Mouse (Mus musculus) embryonic facial prominence, embryonic 14.5 days (tissue): ENCODE results near the gene Ropn1. TPM values are rescaled to one million over a fixed set of nuclear protein-coding genes. Genes with fewer than 3 reads are reported as not detected.
"Not testable (repeated sequence)": the region's sequence is repeated elsewhere in the genome, so short reads cannot be mapped to it uniquely, and the experiment has no call there.

ENCODE experiments used
- ATAC-seq: fragments of 200-750 bp; cut with Nextera tagmentation; 2 replicates; pipeline ENCODE4 v1.8.0; 2017; ENCODE audit warnings: low read depth, moderate number of reproducible peaks, moderate TSS enrichment
- DNase-seq: peaks from one replicate; pipeline ENCODE4 v3.0.0-alpha.2; 2015; ENCODE audit warnings: low spot score
- H3K27ac ChIP-seq: fragments of 300-500 bp; sonication (generic); replicated peaks from 2 replicates; pipeline ENCODE4 v1.5.1; 2014; ENCODE audit warnings: low read depth, mild to moderate bottlenecking, low read length, moderate library complexity
- H3K27me3 ChIP-seq: fragments of 300-500 bp; sonication (generic); replicated peaks from 2 replicates; pipeline ENCODE4 v1.6.1; 2014; ENCODE audit warnings: low read length; ENCODE audit not compliant: control insufficient read depth, insufficient read depth
- H3K36me3 ChIP-seq: fragments of 300-500 bp; sonication (generic); 2 replicates; pipeline ENCODE4 v1.6.1; 2014; ENCODE audit warnings: low read length, mixed read lengths; ENCODE audit not compliant: control insufficient read depth, insufficient read depth
- H3K4me1 ChIP-seq: fragments of 300-500 bp; sonication (generic); 2 replicates; pipeline ENCODE4 v1.6.1; 2014; ENCODE audit warnings: antibody characterized with exemption, low read length; ENCODE audit not compliant: control insufficient read depth, insufficient read depth
- H3K4me2 ChIP-seq: fragments of 300-500 bp; sonication (generic); 2 replicates; pipeline ENCODE4 v1.6.1; 2014; ENCODE audit warnings: low read depth, mild to moderate bottlenecking, low read length, moderate library complexity, mixed read lengths
- H3K4me3 ChIP-seq: fragments of 300-500 bp; sonication (generic); 2 replicates; pipeline ENCODE4 v1.5.1; 2014; ENCODE audit warnings: low read depth, mild to moderate bottlenecking, low read length
- H3K9ac ChIP-seq: fragments of 300-500 bp; sonication (generic); 2 replicates; pipeline ENCODE4 v1.6.1; 2014; ENCODE audit warnings: low read depth, mild to moderate bottlenecking, low read length, moderate library complexity, mixed read lengths
- H3K9me3 ChIP-seq: fragments of 300-500 bp; sonication (generic); 2 replicates; pipeline ENCODE4 v1.6.1; 2016; ENCODE audit warnings: low read length; ENCODE audit not compliant: control insufficient read depth
- WGBS: fragments of 180-500 bp; shearing (Covaris S2); extraction: QIAGEN DNeasy Blood & Tissue Kit; methylation state at CpG from one replicate; pipeline ENCODE4 v1.1.7; 2014; 5-methylcytosine and 5-hydroxymethylcytosine counted together
- polyA plus RNA-seq: library from polyadenylated mRNA; unstranded; fragments of >200 nt; fragmentation: Nextera tagmentation; extraction: Ambion mirVana; gene quantifications from 2 replicates; pipeline ENCODE4 v1.2.1, GENCODE M21; 2014

Ropn1 gene
- polyA plus RNA-seq, 1 experiment from 2014 or later = not detected

GRCm38 (mm10) chr16:34635557-34635956 lies 14.2 kb upstream of the Ropn1 start:
- no peaks in the 10 kb centered on the region for H3K27me3 ChIP-seq
- H3K9me3 ChIP-seq = peaks cover 4% of the 10 kb centered on the region; the same call in 1 of the 2 replicates
- DNase-seq = no peak

GRCm38 (mm10) chr16:34643511-34644259 lies 6.0 kb upstream of the Ropn1 start:
- no peak overlapping the region for H3K4me3 ChIP-seq
- H3K27ac ChIP-seq = no peak overlapping the region
- H3K4me1 ChIP-seq = no peaks in the 10 kb centered on the region
- H3K4me2 ChIP-seq = no peak overlapping the region
- ATAC-seq (no peak), DNase-seq (no peak)
- H3K9me3 ChIP-seq = no peaks in the 10 kb centered on the region
- no peaks in the 10 kb centered on the region for H3K36me3 ChIP-seq
- WGBS = 55% methylated on average over 8 of the region's 8 CpGs
- no peaks in the 10 kb centered on the region for H3K27me3 ChIP-seq
- H3K9ac ChIP-seq = no peak overlapping the region

More at GRCm38 (mm10) chr16:34635557-34635956, 14.2 kb upstream of the Ropn1 start:
- no peak overlapping the region for H3K4me2 ChIP-seq
- no peak overlapping the region for H3K9ac ChIP-seq
- no peak overlapping the region for H3K4me3 ChIP-seq
- H3K36me3 ChIP-seq = no peaks in the 10 kb centered on the region
- WGBS = 62% methylated on average over 3 of the region's 3 CpGs
- no peak for ATAC-seq
- no peaks in the 10 kb centered on the region for H3K4me1 ChIP-seq
- no peak overlapping the region for H3K27ac ChIP-seq

DNA sequence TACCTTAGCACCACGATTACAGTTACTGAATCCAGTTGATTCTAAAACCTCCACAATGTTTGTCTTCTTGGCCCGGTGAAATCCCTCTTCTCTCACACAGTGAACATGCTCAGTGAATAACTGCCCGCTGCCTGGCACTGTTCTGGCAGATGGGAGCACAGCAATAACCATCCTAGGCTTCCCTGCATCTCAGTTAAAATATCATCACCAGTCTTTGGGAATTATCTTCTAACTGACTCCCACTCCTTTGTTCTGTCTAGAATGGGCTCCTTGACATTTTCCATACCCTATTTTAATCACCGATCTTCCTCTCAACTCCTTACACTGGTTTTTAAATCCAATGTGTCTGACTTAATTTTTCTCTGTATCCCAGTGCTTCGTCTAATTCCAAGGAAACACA lies 3.3 kb downstream of the Ropn1 start:
- no peaks in the 10 kb centered on the region for H3K9me3 ChIP-seq
- H3K27me3 ChIP-seq = no peaks in the 10 kb centered on the region
- ATAC-seq = no peak
- no peak overlapping the region for H3K4me3 ChIP-seq
- no peak overlapping the region for H3K4me2 ChIP-seq
- 87% methylated on average over 5 of the region's 5 CpGs for WGBS
- H3K4me1 ChIP-seq = peaks cover 2% of the 10 kb centered on the region; the same call in 1 of the 2 replicates
- DNase-seq = no peak
- no peak overlapping the region for H3K27ac ChIP-seq
- no peaks in the 10 kb centered on the region for H3K36me3 ChIP-seq
- H3K9ac ChIP-seq = no peak overlapping the region

DNA sequence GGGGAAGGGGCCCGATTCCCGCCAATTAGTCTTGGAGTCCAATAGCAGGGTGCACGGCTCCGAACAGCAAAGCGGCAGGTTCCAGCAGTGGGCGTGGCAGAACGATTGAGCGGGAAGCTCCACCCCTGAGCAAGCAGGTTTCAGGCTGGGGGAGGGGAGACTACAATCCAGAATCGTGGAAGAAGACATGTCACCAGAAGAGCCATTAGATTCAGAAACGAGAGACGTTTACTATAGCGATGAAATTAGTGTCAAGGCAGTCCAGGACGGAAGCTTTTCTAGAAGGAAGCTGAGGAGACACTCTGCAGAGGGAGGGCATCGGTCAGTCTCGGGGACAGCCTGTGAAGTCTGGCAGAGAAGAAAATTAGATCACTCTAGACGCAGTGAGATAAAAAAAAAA lies 7.8 kb downstream of the Ropn1 start:
- 2% methylated on average over 16 of the region's 16 CpGs for WGBS
- H3K27me3 ChIP-seq, H3K36me3 ChIP-seq, H3K9me3 ChIP-seq, ATAC-seq, DNase-seq, H3K4me1 ChIP-seq, H3K27ac ChIP-seq: not testable (repeated sequence)
- Histone ChIP-seq H3K4me3 (peak overlapping the region; percentile 32), H3K9ac (peak overlapping the region; percentile 34; the same call in 1 of the 2 replicates), H3K4me2 (peak overlapping the region; percentile 58)

DNA sequence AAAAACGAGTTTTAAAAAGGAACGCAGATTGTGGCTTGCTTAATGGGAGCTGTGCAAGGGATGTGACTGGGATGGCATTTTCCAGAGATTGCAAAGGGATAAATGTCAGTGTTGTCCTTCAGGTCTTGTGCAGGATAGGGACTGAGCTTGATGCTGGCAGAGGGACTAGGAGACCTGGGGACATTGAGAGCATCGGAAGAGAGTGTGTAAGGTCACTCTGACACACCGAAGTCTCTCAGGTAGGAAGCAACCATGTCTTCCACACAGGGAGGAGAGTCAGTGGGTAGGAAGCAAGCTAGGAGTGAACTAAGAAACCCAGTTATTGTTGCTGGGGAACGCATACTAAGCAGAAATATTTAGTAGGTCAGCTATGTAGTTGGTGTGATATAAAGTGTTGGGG lies 8.3 kb downstream of the Ropn1 start:
- no peak for DNase-seq
- Histone ChIP-seq H3K27me3 (no peaks in the 10 kb centered on the region; the same call in 1 of the 2 replicates), H3K9me3 (no peaks in the 10 kb centered on the region), H3K9ac (peak overlapping the region; percentile 34; the same call in 1 of the 2 replicates), H3K4me1 (peaks cover 7% of the 10 kb centered on the region; the same call in 1 of the 2 replicates), H3K36me3 (no peaks in the 10 kb centered on the region), H3K27ac (no peak overlapping the region), H3K4me3 (peak overlapping the region; percentile 32), H3K4me2 (peak overlapping the region; percentile 58)
- ATAC-seq = no peak
- WGBS = 25% methylated on average over 5 of the region's 5 CpGs

- Histone ChIP-seq H3K4me3 (0 out of 2 replicates have a peak overlapping the region, but pooled peaks have one; percentile 12), H3K9ac (no peak overlapping the region), H3K4me1 (peaks cover 7% of the 10 kb centered on the region; the same call in 1 of the 2 replicates), H3K36me3 (no peaks in the 10 kb centered on the region), H3K4me2 (peak overlapping the region; percentile 58), H3K27ac (no peak overlapping the region), H3K9me3 (no peaks in the 10 kb centered on the region), H3K27me3 (no peaks in the 10 kb centered on the region; the same call in 1 of the 2 replicates)
- DNase-seq = peak; percentile 63
- ATAC-seq = peak; percentile 63; the same call in 1 of the 2 replicates
- WGBS = 38% methylated on average over 11 of the region's 11 CpGs
These were observed 8.7 kb downstream of the Ropn1 start for GRCm38 (mm10) chr16:34658388-34658787.

GRCm38 (mm10) chr16:34664553-34664952 lies 14.8 kb downstream of the Ropn1 start:
- Histone ChIP-seq H3K4me1 (peaks cover 4% of the 10 kb centered on the region; the same call in 1 of the 2 replicates), H3K4me2 (no peak overlapping the region), H3K36me3 (no peaks in the 10 kb centered on the region), H3K9ac (no peak overlapping the region), H3K4me3 (no peak overlapping the region), H3K9me3 (no peaks in the 10 kb centered on the region), H3K27me3 (peaks cover 10% of the 10 kb centered on the region), H3K27ac (no peak overlapping the region)
- DNase-seq (no peak), ATAC-seq (no peak)
- 76% methylated on average over 3 of the region's 3 CpGs for WGBS

GRCm38 (mm10) chr16:34667031-34667726 lies 17.5 kb downstream of the Ropn1 start:
- H3K4me1 ChIP-seq = peaks cover 4% of the 10 kb centered on the region; the same call in 1 of the 2 replicates
- ATAC-seq (peak; percentile 74; the same call in 1 of the 2 replicates), DNase-seq (peak; percentile 81)
- H3K9me3 ChIP-seq = no peaks in the 10 kb centered on the region
- peaks cover 18% of the 10 kb centered on the region; the same call in 1 of the 2 replicates for H3K27me3 ChIP-seq
- no peak overlapping the region for H3K9ac ChIP-seq
- H3K36me3 ChIP-seq = no peaks in the 10 kb centered on the region
- WGBS = 7% methylated on average over 20 of the region's 20 CpGs
- H3K4me2 ChIP-seq = peak overlapping the region; percentile 43
- no peak overlapping the region for H3K27ac ChIP-seq
- H3K4me3 ChIP-seq = no peak overlapping the region
